Mouse (Mus musculus) myocyte (in vitro differentiated cells): ENCODE measurements at regions not wholly inside any gene's neighbourhood (a gene's known extent, or its start where the extent isn't known, plus 50 kb on each side); places are given as distances from the start of the nearest gene placed in this dataset.

ENCODE experiments used
- H3K27me3 ChIP-seq: one replicate; pipeline ENCODE4 v1.6.1; 2011; ENCODE audit not compliant: control insufficient read depth, insufficient read depth, insufficient read length
- H3K36me3 ChIP-seq: one replicate; pipeline ENCODE4 v1.6.1; 2011; ENCODE audit not compliant: control insufficient read depth, insufficient read depth
- H3K4me2 ChIP-seq: one replicate; pipeline ENCODE4 v1.6.1; 2011; ENCODE audit warnings: low read depth, control low read depth
- H3K4me3 ChIP-seq: one replicate; pipeline ENCODE4 v1.5.1; 2011; ENCODE audit warnings: mild to moderate bottlenecking, control low read depth, moderate library complexity
- H3K79me2 ChIP-seq: one replicate; pipeline ENCODE4 v1.6.1; 2011; ENCODE audit not compliant: control insufficient read depth, insufficient read depth
- H3ac ChIP-seq: one replicate; pipeline ENCODE4 v1.6.1; 2011; ENCODE audit not compliant: control insufficient read depth, insufficient read length
- CEBPB ChIP-seq: IDR thresholded peaks from 2 replicates; pipeline ENCODE4 v1.6.1; 2011; ENCODE audit warnings: mild to moderate bottlenecking, moderate library complexity; ENCODE audit not compliant: poor library complexity, insufficient read depth, severe bottlenecking
- E2F4 ChIP-seq: IDR thresholded peaks from one replicate; pipeline ENCODE4 v1.6.1; 2011; ENCODE audit warnings: mild to moderate bottlenecking, control low read depth, moderate library complexity; ENCODE audit not compliant: insufficient read depth
- MAX ChIP-seq: IDR thresholded peaks from one replicate; pipeline ENCODE4 v1.6.1; 2011; ENCODE audit warnings: low read depth, mild to moderate bottlenecking, control low read depth
- MYOD1 ChIP-seq, 3 experiments: IDR thresholded peaks; one replicate each; pipeline ENCODE4 v1.6.1; 2011; ENCODE audit warnings: control low read depth in 2 of 3, low read depth in 2 of 3, mild to moderate bottlenecking in 2 of 3, moderate library complexity in 1 of 3; ENCODE audit not compliant: insufficient read length in 2 of 3, control insufficient read depth in 1 of 3
- MYOG ChIP-seq, 3 experiments: IDR thresholded peaks; one replicate each; pipeline ENCODE4 v1.6.1; 2011; ENCODE audit warnings: control low read depth in 2 of 3, low read depth in 2 of 3, mild to moderate bottlenecking in 2 of 3; ENCODE audit not compliant: insufficient read length in 2 of 3, control insufficient read depth in 1 of 3, insufficient read depth in 1 of 3
- POLR2A ChIP-seq: IDR thresholded peaks from one replicate; pipeline ENCODE4 v1.6.1; 2011; ENCODE audit warnings: low read depth, mild to moderate bottlenecking, control low read depth, moderate library complexity; ENCODE audit not compliant: insufficient read length
- POLR2AphosphoS2 ChIP-seq: IDR thresholded peaks from one replicate; pipeline ENCODE4 v1.6.1; 2011; ENCODE audit warnings: low read depth, control low read depth; ENCODE audit not compliant: insufficient read length
- REST ChIP-seq: IDR thresholded peaks from one replicate; pipeline ENCODE4 v1.6.1; 2011; ENCODE audit warnings: mild to moderate bottlenecking, control low read depth, moderate library complexity; ENCODE audit not compliant: insufficient read depth, insufficient read length
- SRF ChIP-seq: IDR thresholded peaks from one replicate; pipeline ENCODE4 v1.6.1; 2011; ENCODE audit warnings: low read depth; ENCODE audit not compliant: control insufficient read depth, insufficient read length
- TCF12 ChIP-seq: IDR thresholded peaks from one replicate; pipeline ENCODE4 v1.6.1; 2011; ENCODE audit warnings: mild to moderate bottlenecking, control low read depth; ENCODE audit not compliant: poor library complexity, insufficient read depth, severe bottlenecking
- TCF3 ChIP-seq: IDR thresholded peaks from one replicate; pipeline ENCODE4 v1.6.1; 2011; ENCODE audit warnings: low read depth, control low read depth; ENCODE audit not compliant: insufficient read length
- USF1 ChIP-seq: IDR thresholded peaks from one replicate; pipeline ENCODE4 v1.6.1; 2011; ENCODE audit warnings: low read depth, mild to moderate bottlenecking, control low read depth, moderate library complexity

GRCm38 (mm10) chr14:105793010-105793702 is 103.5 kb downstream of the Spry2 start:
- no peaks in the 10 kb centered on the region for H3K27me3 ChIP-seq
- no peaks in the 10 kb centered on the region for H3K79me2 ChIP-seq
- H3K4me3 ChIP-seq: no peak overlapping the region
- H3K4me2 ChIP-seq: no peak overlapping the region
- H3ac ChIP-seq: no peak overlapping the region
- TF ChIP-seq POLR2AphosphoS2 (no peak), CEBPB (peak; percentile 39; the same call in 1 of the 2 replicates)
- no peaks in the 10 kb centered on the region for H3K36me3 ChIP-seq

GRCm38 (mm10) chr14:105790441-105790840 is 106.2 kb downstream of the Spry2 start:
- H3K4me2 ChIP-seq: no peak overlapping the region
- H3K27me3 ChIP-seq: no peaks in the 10 kb centered on the region
- no peaks in the 10 kb centered on the region for H3K36me3 ChIP-seq
- no peaks in the 10 kb centered on the region for H3K79me2 ChIP-seq
- TF ChIP-seq USF1 (no peak), MYOD1 (IDR thresholded peaks at IDR 0.05; ENCODE audit: control insufficient read depth in 1 of 3, insufficient read length in 2 of 3, low read depth in 2 of 3) (no peak), TCF3 (no peak), MYOG (IDR thresholded peaks at IDR 0.05; ENCODE audit: control insufficient read depth in 1 of 3, insufficient read depth in 1 of 3, insufficient read length in 2 of 3, low read depth in 2 of 3) (no peak), SRF (no peak), E2F4 (no peak), CEBPB (no peak), POLR2AphosphoS2 (no peak)
- H3K4me3 ChIP-seq: no peak overlapping the region
- H3ac ChIP-seq: no peak overlapping the region

GRCm38 (mm10) chr14:105783428-105783827 is 113.2 kb downstream of the Spry2 start:
- no peak overlapping the region for H3K4me3 ChIP-seq
- no peak overlapping the region for H3K4me2 ChIP-seq
- H3ac ChIP-seq: no peak overlapping the region
- no peaks in the 10 kb centered on the region for H3K79me2 ChIP-seq
- no peaks in the 10 kb centered on the region for H3K27me3 ChIP-seq
- no peaks in the 10 kb centered on the region for H3K36me3 ChIP-seq
- TF ChIP-seq USF1 (no peak), POLR2A (no peak), E2F4 (no peak)

GRCm38 (mm10) chr14:105779760-105780159 is 116.9 kb downstream of the Spry2 start:
- TF ChIP-seq CEBPB: no peak
- TF ChIP-seq USF1: no peak
- TF ChIP-seq TCF12: no peak
- TF ChIP-seq E2F4: no peak
- no peaks in the 10 kb centered on the region for H3K79me2 ChIP-seq

GRCm38 (mm10) chr14:105779349-105779748 is 117.3 kb downstream of the Spry2 start:
- TF ChIP-seq TCF3: no peak
- no peak overlapping the region for H3ac ChIP-seq
- no peak overlapping the region for H3K4me2 ChIP-seq
- no peaks in the 10 kb centered on the region for H3K79me2 ChIP-seq
- H3K36me3 ChIP-seq: no peaks in the 10 kb centered on the region
- no peak overlapping the region for H3K4me3 ChIP-seq
- H3K27me3 ChIP-seq: no peaks in the 10 kb centered on the region

More at GRCm38 (mm10) chr14:105779760-105780159, 116.9 kb downstream of the Spry2 start:
- Histone ChIP-seq H3ac (no peak overlapping the region), H3K4me2 (no peak overlapping the region), H3K36me3 (no peaks in the 10 kb centered on the region), H3K27me3 (no peaks in the 10 kb centered on the region), H3K4me3 (no peak overlapping the region)

- no peaks in the 10 kb centered on the region for H3K36me3 ChIP-seq
- H3K79me2 ChIP-seq: no peaks in the 10 kb centered on the region
- TF ChIP-seq USF1 (no peak), TCF3 (no peak), MYOG (IDR thresholded peaks at IDR 0.05; ENCODE audit: control insufficient read depth in 1 of 3, insufficient read depth in 1 of 3, insufficient read length in 2 of 3, low read depth in 2 of 3) (no peak), REST (no peak), POLR2A (no peak), SRF (no peak), MAX (no peak), MYOD1 (IDR thresholded peaks at IDR 0.05; ENCODE audit: control insufficient read depth in 1 of 3, insufficient read length in 2 of 3, low read depth in 2 of 3) (no peak), E2F4 (no peak), TCF12 (no peak)
- no peaks in the 10 kb centered on the region for H3K27me3 ChIP-seq
- no peak overlapping the region for H3K4me2 ChIP-seq
- H3K4me3 ChIP-seq: no peak overlapping the region
- H3ac ChIP-seq: no peak overlapping the region
These were observed 122.9 kb downstream of the Spry2 start for GRCm38 (mm10) chr14:105773674-105774073.
